Mouse (Mus musculus) Patski (cell line): ENCODE measurements around the gene Smarcc2. TPM values are rescaled to one million over a fixed set of nuclear protein-coding genes. Genes with fewer than 3 reads are reported as not detected.

Source experiments
- ATAC-seq: fragments of 100-300 bp; one replicate; pipeline ENCODE4 v1.8.0; 2021
- CTCF ChIA-PET: fragments of 350-600 bp; sonication (Branson Sonifier 250); formaldehyde crosslinking; loops from one replicate; lab custom pipeline; 2022; ENCODE audit warnings: inconsistent platforms; lab: Charles Lee
- POLR2A ChIA-PET: fragments of 350-600 bp; sonication (Branson Sonifier 250); formaldehyde crosslinking; loops from one replicate; lab custom pipeline; 2022; ENCODE audit warnings: antibody characterized with exemption, inconsistent platforms; lab: Charles Lee
- DNase-seq: peaks from one replicate; pipeline ENCODE4 v3.0.0-alpha.2; 2011; ENCODE audit warnings: low read depth, low spot score
- H3K27me3 ChIP-seq: fragments of 371-371 bp; one replicate; pipeline ENCODE4 v1.5.1; 2021
- CTCF ChIP-seq: fragments of 100-300 bp; IDR thresholded peaks from one replicate; pipeline ENCODE4 v1.5.1; 2021
- in situ Hi-C: fragments of 300-500 bp; cut with MboI; formaldehyde crosslinking; loops from 3 replicates; pipeline ENCODE4 v1.11.1; 2018; ENCODE audit warnings: low pct_unique_long_range_greater_than_20kb, mixed read lengths
- polyA plus RNA-seq: library from polyadenylated mRNA; unstranded; gene quantifications from one replicate; pipeline ENCODE4 v1.2.3, GENCODE M21; 2021

Smarcc2 gene
- polyA plus RNA-seq, 1 experiment from 2014 or later: 102 TPM

- ChIA-PET CTCF (interaction anchor here (0.8 to 2.5 kb wide), 8 partner anchors 10 to 87 kb away, joined by 3 to 8 read pairs (median 3); no protein-coding TSS in a partner anchor), POLR2A (interaction anchor here (0.6 to 1.8 kb wide), 7 partner anchors 9 to 123 kb away, joined by 3 to 8 read pairs (median 4); partner anchors contain the start of gene Zc3h10)
- in situ Hi-C loops: loop anchor here (5.0 kb wide), 4 partner anchors 52 to 122 kb away; partner anchors contain the start of genes Coq10a and Cs
- DNase-seq (no peak), ATAC-seq (peak; percentile 15)
- no peak for TF ChIP-seq CTCF
- H3K27me3 ChIP-seq: no peaks in the 10 kb centered on the region
Measured at GRCm38 (mm10) chr10:128459409-128460269, 591 bp downstream of the Smarcc2 start.

DNA sequence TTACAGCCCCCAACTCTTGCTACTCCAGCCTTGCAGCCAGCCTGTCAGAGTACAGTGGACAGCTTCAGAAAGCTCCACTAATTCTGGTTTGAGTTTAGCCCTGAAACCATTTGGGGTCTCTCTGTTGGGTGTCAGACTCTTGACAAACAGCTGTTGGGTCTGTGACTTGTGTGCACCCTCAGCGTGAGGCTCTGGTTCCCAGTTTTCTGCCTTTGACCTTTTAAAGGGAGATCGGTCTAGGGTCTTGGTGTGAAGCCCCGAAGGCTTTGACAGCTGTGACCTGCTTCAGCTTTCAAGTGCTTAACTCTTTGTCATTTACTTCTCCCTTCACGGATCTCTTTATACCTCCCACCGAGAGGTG, 1.2 kb downstream of the Smarcc2 start:
- H3K27me3 ChIP-seq: no peaks in the 10 kb centered on the region
- in situ Hi-C loops: loop anchor here (5.0 kb wide), 1 partner anchor 77 kb away; no protein-coding TSS in a partner anchor
- no peak for TF ChIP-seq CTCF
- ATAC-seq (no peak), DNase-seq (no peak)
- ChIA-PET CTCF (interaction anchor here (0.8 to 2.5 kb wide), 6 partner anchors 9 to 50 kb away, joined by 3 to 8 read pairs (median 3); no protein-coding TSS in a partner anchor), POLR2A (interaction anchor here (0.6 to 1.8 kb wide), 7 partner anchors 9 to 123 kb away, joined by 3 to 8 read pairs (median 4); partner anchors contain the start of gene Zc3h10)

GRCm38 (mm10) chr10:128474366-128474765, 15.3 kb downstream of the Smarcc2 start:
- in situ Hi-C loops: no loop called here
- CTCF ChIA-PET: no interaction called here
- ATAC-seq (no peak), DNase-seq (no peak)
- POLR2A ChIA-PET: no interaction called here
- TF ChIP-seq CTCF: no peak
- no peaks in the 10 kb centered on the region for H3K27me3 ChIP-seq

DNA sequence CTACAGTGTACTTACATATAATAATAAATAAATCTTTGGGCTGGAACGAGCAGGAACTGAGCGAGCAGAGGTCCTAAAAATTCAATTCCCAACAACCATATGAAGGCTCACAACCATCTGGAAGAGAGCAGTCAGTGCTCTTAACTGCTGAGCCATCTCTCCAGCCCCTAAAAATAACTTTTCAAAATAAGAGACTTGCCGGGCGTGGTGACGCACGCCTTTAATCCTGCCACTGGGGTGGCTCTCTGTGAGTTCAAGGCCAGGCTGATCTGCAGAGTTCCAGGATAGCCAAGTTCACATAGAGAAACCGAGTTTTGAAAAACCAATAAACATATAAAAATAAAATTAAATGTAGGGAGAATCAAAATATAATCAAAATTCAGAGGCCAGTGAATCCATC, 27.3 kb downstream of the Smarcc2 start:
- ATAC-seq: no peak
- no peaks in the 10 kb centered on the region for H3K27me3 ChIP-seq
- DNase-seq: no peak
- ChIA-PET POLR2A (no interaction called here), CTCF (interaction anchor here (1.2 to 1.4 kb wide), 2 partner anchors 9 to 26 kb away, joined by 3 to 6 read pairs; no protein-coding TSS in a partner anchor)
- TF ChIP-seq CTCF: no peak
- in situ Hi-C loops: no loop called here

DNA sequence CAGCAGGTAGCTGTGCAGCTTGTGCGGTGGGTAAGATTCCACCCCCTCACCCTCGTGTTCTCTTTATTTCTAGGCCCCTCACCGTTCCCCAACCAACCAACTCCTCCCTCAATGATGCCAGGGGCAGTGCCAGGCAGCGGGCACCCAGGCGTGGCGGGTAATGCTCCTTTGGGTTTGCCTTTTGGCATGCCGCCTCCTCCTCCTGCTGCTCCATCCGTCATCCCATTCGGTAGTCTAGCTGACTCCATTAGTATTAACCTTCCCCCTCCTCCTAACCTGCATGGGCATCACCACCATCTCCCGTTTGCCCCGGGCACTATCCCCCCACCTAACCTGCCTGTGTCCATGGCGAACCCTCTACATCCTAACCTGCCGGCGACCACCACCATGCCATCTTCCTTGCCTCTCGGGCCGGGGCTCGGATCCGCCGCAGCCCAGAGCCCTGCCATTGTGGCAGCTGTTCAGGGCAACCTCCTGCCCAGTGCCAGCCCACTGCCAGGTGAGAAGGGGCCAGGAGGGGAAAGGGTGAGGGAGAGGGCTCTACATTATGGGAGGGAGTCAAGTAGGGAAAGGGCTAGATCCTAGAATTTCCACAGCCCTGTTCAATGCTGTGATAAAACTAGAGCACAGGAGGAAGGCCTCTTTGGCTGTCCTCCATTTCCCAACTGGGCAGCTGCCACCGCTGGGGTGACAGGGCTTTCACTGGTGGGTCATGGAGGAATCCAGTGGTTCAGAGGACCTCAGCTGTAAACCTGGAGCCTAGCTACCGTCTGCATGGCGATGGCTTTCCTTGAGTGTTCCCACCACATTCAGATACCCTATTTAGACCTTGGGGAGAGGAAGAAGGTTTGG, 29.0 kb downstream of the Smarcc2 start:
- ATAC-seq: no peak
- DNase-seq: no peak
- ChIA-PET CTCF (interaction anchor here (1.1 to 1.5 kb wide), 4 partner anchors 11 to 22 kb away, joined by 3 to 6 read pairs (median 3); no protein-coding TSS in a partner anchor), POLR2A (interaction anchor here (0.8 to 1.9 kb wide), 4 partner anchors 12 to 111 kb away, joined by 3 to 8 read pairs (median 4); partner anchors contain the start of genes Ankrd52 and Esyt1)
- in situ Hi-C loops: no loop called here
- TF ChIP-seq CTCF: no peak
- H3K27me3 ChIP-seq: no peaks in the 10 kb centered on the region

- ChIA-PET CTCF (interaction anchor here (1.2 to 1.5 kb wide), 2 partner anchors 19 to 21 kb away, joined by 3 read pairs; no protein-coding TSS in a partner anchor), POLR2A (interaction anchor here (1.0 to 1.5 kb wide), 2 partner anchors 29 to 37 kb away, joined by 4 read pairs; partner anchors contain the start of gene Esyt1)
- no peak for ATAC-seq
- in situ Hi-C loops: no loop called here
- no peak for TF ChIP-seq CTCF
- no peak for DNase-seq
- H3K27me3 ChIP-seq: no peaks in the 10 kb centered on the region
Measured at GRCm38 (mm10) chr10:128488776-128489175, 29.7 kb downstream of the Smarcc2 start.

GRCm38 (mm10) chr10:128489380-128489779, 30.3 kb downstream of the Smarcc2 start:
- ChIA-PET POLR2A (interaction anchor here (1.0 to 1.5 kb wide), 4 partner anchors 13 to 46 kb away, joined by 4 to 6 read pairs (median 4); partner anchors contain the start of gene Esyt1), CTCF (interaction anchor here (0.9 to 1.5 kb wide), 3 partner anchors 20 to 79 kb away, joined by 3 read pairs; no protein-coding TSS in a partner anchor)
- DNase-seq (peak; percentile 44), ATAC-seq (peak; percentile 18)
- H3K27me3 ChIP-seq: no peaks in the 10 kb centered on the region
- in situ Hi-C loops: no loop called here
- no peak for TF ChIP-seq CTCF

DNA sequence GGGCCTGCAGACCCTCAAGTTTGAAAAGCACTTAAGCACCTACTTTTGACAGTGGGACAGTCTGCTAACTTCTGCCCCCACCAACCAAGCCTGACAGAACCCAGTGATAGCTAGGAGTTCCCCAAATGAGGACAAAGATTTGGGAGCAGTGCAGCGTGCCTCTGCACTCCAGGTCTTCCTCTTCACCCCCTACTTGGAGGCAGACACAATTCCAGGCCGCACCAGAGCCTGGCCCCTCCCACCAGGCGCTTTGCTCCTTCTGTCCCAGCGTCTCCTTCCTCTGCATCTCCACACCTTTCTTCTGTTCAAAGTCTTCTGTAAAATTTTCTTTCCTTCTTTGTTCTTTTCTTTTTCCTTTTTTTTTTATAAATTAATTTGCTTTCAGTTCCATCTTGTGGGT, 30.7 kb downstream of the Smarcc2 start:
- CTCF ChIA-PET: interaction anchor here (0.9 to 1.5 kb wide), 3 partner anchors 20 to 79 kb away, joined by 3 read pairs; no protein-coding TSS in a partner anchor

GRCm38 (mm10) chr10:128490232-128490631, 31.2 kb downstream of the Smarcc2 start:
- DNase-seq: no peak
- in situ Hi-C loops: no loop called here
- ChIA-PET CTCF (interaction anchor here (0.9 to 1.1 kb wide), 2 partner anchors 55 to 80 kb away, joined by 3 read pairs; no protein-coding TSS in a partner anchor), POLR2A (interaction anchor here (0.9 to 1.7 kb wide), 6 partner anchors 9 to 143 kb away, joined by 3 to 7 read pairs (median 5); no protein-coding TSS in a partner anchor)
- no peak for TF ChIP-seq CTCF
- peak; percentile 27 for ATAC-seq
- no peaks in the 10 kb centered on the region for H3K27me3 ChIP-seq

More for the DNA sequence above, 30.7 kb downstream of the Smarcc2 start:
- DNase-seq (no peak), ATAC-seq (no peak)
- POLR2A ChIA-PET: interaction anchor here (0.9 to 1.7 kb wide), 5 partner anchors 10 to 143 kb away, joined by 3 to 7 read pairs (median 4); no protein-coding TSS in a partner anchor
- in situ Hi-C loops: no loop called here
- no peaks in the 10 kb centered on the region for H3K27me3 ChIP-seq
- no peak for TF ChIP-seq CTCF
